Mouse (Mus musculus) liver, embryonic 11.5 days (tissue): ENCODE measurements around the gene Gm6509. TPM values are rescaled to one million over a fixed set of nuclear protein-coding genes. Genes with fewer than 3 reads are reported as not detected.
"Not testable (repeated sequence)": the region's sequence is repeated elsewhere in the genome, so short reads cannot be mapped to it uniquely, and the experiment has no call there.

ENCODE experiments used
- ATAC-seq: fragments of 200-750 bp; cut with Nextera tagmentation; replicated peaks from 2 replicates; pipeline ENCODE4 v1.8.0; 2017; ENCODE audit warnings: moderate number of reproducible peaks, mild to moderate bottlenecking, moderate TSS enrichment, moderate library complexity; ENCODE audit not compliant: low FRiP score
- DNase-seq: peaks from one replicate; pipeline ENCODE4 v3.0.0-alpha.2; 2017; ENCODE audit warnings: low spot score
- H3K27ac ChIP-seq: fragments of 300-500 bp; sonication (generic); 2 replicates; pipeline ENCODE4 v1.5.1; 2014; ENCODE audit warnings: mild to moderate bottlenecking, low read depth, low read length, control low read depth
- H3K27me3 ChIP-seq: fragments of 300-500 bp; sonication (generic); replicated peaks from 2 replicates; pipeline ENCODE4 v1.6.1; 2014; ENCODE audit warnings: low read length, mixed read lengths; ENCODE audit not compliant: control insufficient read depth, insufficient read depth
- H3K36me3 ChIP-seq: fragments of 300-500 bp; sonication (generic); 2 replicates; pipeline ENCODE4 v1.6.1; 2014; ENCODE audit warnings: mild to moderate bottlenecking, low read length, moderate library complexity, mixed read lengths; ENCODE audit not compliant: control insufficient read depth, insufficient read depth
- H3K4me1 ChIP-seq: fragments of 300-500 bp; sonication (generic); replicated peaks from 2 replicates; pipeline ENCODE4 v1.6.1; 2014; ENCODE audit warnings: low read length, mixed read lengths; ENCODE audit not compliant: control insufficient read depth, insufficient read depth
- H3K4me2 ChIP-seq: fragments of 300-500 bp; sonication (generic); 2 replicates; pipeline ENCODE4 v1.6.1; 2014; ENCODE audit warnings: mild to moderate bottlenecking, control low read depth, moderate library complexity
- H3K4me3 ChIP-seq: fragments of 300-500 bp; sonication (generic); 2 replicates; pipeline ENCODE4 v1.5.1; 2014; ENCODE audit warnings: low read depth, low read length, control low read depth
- H3K9ac ChIP-seq: fragments of 300-500 bp; sonication (generic); 2 replicates; pipeline ENCODE4 v1.6.1; 2014; ENCODE audit warnings: low read depth, low read length, control low read depth
- H3K9me3 ChIP-seq: fragments of 300-500 bp; sonication (generic); 2 replicates; pipeline ENCODE4 v1.6.1; 2016; ENCODE audit warnings: low read length, inconsistent platforms, mixed read lengths; ENCODE audit not compliant: control insufficient read depth
- WGBS: fragments of 180-500 bp; shearing (Covaris S2); extraction: QIAGEN DNeasy Blood & Tissue Kit; methylation state at CpG from one replicate; pipeline ENCODE4 v1.1.7; 2014; 5-methylcytosine and 5-hydroxymethylcytosine counted together
- polyA plus RNA-seq: library from polyadenylated mRNA; unstranded; fragments of >200 nt; fragmentation: Nextera tagmentation; extraction: Ambion mirVana; gene quantifications from 2 replicates; pipeline ENCODE4 v1.2.1, GENCODE M21; 2014

Gm6509 gene
- not detected in 2 replicates for polyA plus RNA-seq

- ATAC-seq, H3K4me3 ChIP-seq, H3K9ac ChIP-seq, H3K9me3 ChIP-seq, H3K27ac ChIP-seq, H3K36me3 ChIP-seq, DNase-seq, H3K27me3 ChIP-seq, H3K4me2 ChIP-seq, H3K4me1 ChIP-seq: not testable (repeated sequence)
- 86% methylated on average over 1 of the region's 2 CpGs for WGBS
These were observed at the start of gene Gm6509 for GRCm38 (mm10) chr5:94623679-94624078. Gene Gm6509 (plus strand): TSS chr5:94623979.

DNA sequence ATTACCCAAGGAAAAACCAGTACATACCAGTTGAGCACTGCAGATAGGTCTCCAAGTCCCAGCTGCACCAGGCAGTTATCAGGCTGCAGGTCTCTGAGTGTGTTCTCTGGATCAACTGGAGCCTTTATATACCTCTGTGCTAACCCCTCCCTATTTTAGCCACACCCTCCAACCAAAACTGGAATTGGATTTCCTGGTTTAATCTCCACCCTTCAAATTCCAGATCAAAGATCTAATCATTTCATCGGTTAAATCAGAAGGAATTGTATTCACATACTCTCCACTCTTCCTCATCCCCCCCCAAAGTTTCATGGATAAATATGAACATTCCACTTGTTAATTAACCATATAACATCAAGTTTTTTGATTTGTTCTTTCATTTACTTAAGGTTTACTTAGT, 7.5 kb upstream of the Gm6509 start, which contains the start of gene Gm3147:
Gene Gm3147, minus strand, starts transcription at position 101 of the 400 bp plus-strand sequence.
- not testable (repeated sequence) for H3K9me3 ChIP-seq, H3K27me3 ChIP-seq, H3K36me3 ChIP-seq, H3K4me1 ChIP-seq, ATAC-seq, DNase-seq, H3K27ac ChIP-seq, H3K4me3 ChIP-seq, H3K9ac ChIP-seq, H3K4me2 ChIP-seq
- WGBS: no CpG with 5 or more reads among the region's 1 CpGs

DNA sequence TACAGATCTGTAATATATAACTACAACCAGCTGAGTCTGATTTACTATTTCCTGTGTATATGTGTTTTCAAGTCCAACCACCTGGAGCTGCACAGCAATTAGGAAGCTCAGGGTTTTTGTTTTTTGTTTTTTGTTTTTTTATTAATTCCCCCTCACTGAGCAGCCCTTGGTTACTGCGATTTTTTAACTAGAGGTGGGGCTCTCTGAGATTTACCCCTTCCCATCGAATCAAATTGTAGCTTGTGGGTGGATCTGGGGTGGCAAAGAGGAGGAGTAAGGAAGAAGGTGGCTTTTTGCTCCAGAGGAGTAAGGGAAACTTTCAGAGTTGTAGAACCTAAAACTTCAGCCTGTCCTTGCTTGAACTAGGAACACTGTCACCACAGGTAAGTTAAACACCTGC, 24.3 kb downstream of the Gm6509 start, which contains the start of gene Gm6205:
Gene Gm6205, plus strand, starts transcription at position 301 of the 400 bp plus-strand sequence.
- DNase-seq, H3K9me3 ChIP-seq, H3K27me3 ChIP-seq, H3K4me2 ChIP-seq, H3K9ac ChIP-seq, H3K36me3 ChIP-seq, H3K4me3 ChIP-seq, H3K27ac ChIP-seq, ATAC-seq, H3K4me1 ChIP-seq: not testable (repeated sequence)
- WGBS: no CpG with 5 or more reads among the region's 2 CpGs

Other genes starting within 250 kb of the Gm6509 start
- not detected in 2 replicates for gene Gm7682, start 178.2 kb upstream of the Gm6509 start, polyA plus RNA-seq
- gene Gm3139, start 97.7 kb upstream of the Gm6509 start, polyA plus RNA-seq: not detected in 2 replicates
- gene Gm3147, start 7.6 kb upstream of the Gm6509 start, polyA plus RNA-seq: not detected in 2 replicates
- not detected in 2 replicates for gene Gm6205, start 24.4 kb downstream of the Gm6509 start, polyA plus RNA-seq
- gene Gm3183, start 241.5 kb downstream of the Gm6509 start, polyA plus RNA-seq: not detected in 2 replicates